Mouse (Mus musculus) CD4-positive, CD25-positive, alpha-beta regulatory T cell, adult 2 months (primary cell): ENCODE results near the gene Qrfpr.

Source experiments
- DNase-seq: peaks from one replicate; pipeline ENCODE4 v3.0.0-alpha.2; 2012; ENCODE audit warnings: low read depth, low spot score

Qrfpr gene

GRCm38 (mm10) chr3:36150934-36151686 lies 71.0 kb downstream of the Qrfpr start, which contains the start of gene D3Ertd254e:
Gene D3Ertd254e (plus strand): TSS chr3:36151017.
- DNase-seq = peak; percentile 86

GRCm38 (mm10) chr3:36150537-36150933 lies 71.6 kb downstream of the Qrfpr start:
- no peak for DNase-seq

- DNase-seq = no peak
Observed at GRCm38 (mm10) chr3:36138996-36139395, 83.1 kb downstream of the Qrfpr start.

- DNase-seq = no peak
Observed at GRCm38 (mm10) chr3:36138171-36138660, 83.9 kb downstream of the Qrfpr start.

GRCm38 (mm10) chr3:36137560-36137959 lies 84.6 kb downstream of the Qrfpr start:
- DNase-seq = peak; percentile 75

GRCm38 (mm10) chr3:36136152-36136551 lies 86.0 kb downstream of the Qrfpr start:
- no peak for DNase-seq
